Mouse (Mus musculus) MEL (cell line): Measurements from ENCODE around the gene Cldn8. TPM values are rescaled to one million over a fixed set of nuclear protein-coding genes. Genes with fewer than 3 reads are reported as not detected.

ENCODE experiments used
- DNase-seq: peaks from one replicate; pipeline ENCODE4 v3.0.0; 2011; ENCODE audit warnings: low read depth, low spot score
- H3K27ac ChIP-seq: 2 replicates; pipeline ENCODE4 v1.5.1; 2012; ENCODE audit warnings: low read depth, mild to moderate bottlenecking, control low read depth, low read length, moderate library complexity; ENCODE audit not compliant: control insufficient read depth
- H3K27me3 ChIP-seq, 2 experiments: fragments of 150-350 bp in 1 of 2; sonication (generic) in 1 of 2; 2 replicates each; pipeline ENCODE4 v1.6.1; 2012; ENCODE audit warnings: low read length in 2 of 2, mild to moderate bottlenecking in 2 of 2, improper control_type of control experiment in 1 of 2, moderate library complexity in 1 of 2; ENCODE audit not compliant: insufficient read depth in 2 of 2, control insufficient read depth in 1 of 2
- H3K36me3 ChIP-seq, 2 experiments: 2 replicates each; pipeline ENCODE4 v1.6.1; 2012 to 2014; ENCODE audit warnings: low read length in 2 of 2, improper control_type of control experiment in 1 of 2, inconsistent platforms in 1 of 2, mild to moderate bottlenecking in 1 of 2; ENCODE audit not compliant: insufficient read depth in 2 of 2, control insufficient read depth in 1 of 2
- H3K4me1 ChIP-seq, 2 experiments: fragments of 150-350 bp in 1 of 2; sonication (generic) in 1 of 2; 2 replicates each; pipeline ENCODE4 v1.6.1; 2012; ENCODE audit warnings: low read length in 2 of 2, improper control_type of control experiment in 1 of 2, mild to moderate bottlenecking in 1 of 2; ENCODE audit not compliant: insufficient read depth in 2 of 2, control insufficient read depth in 1 of 2
- H3K4me3 ChIP-seq, 2 experiments: fragments of 150-350 bp in 1 of 2; sonication (generic) in 1 of 2; 2 replicates each; pipeline ENCODE4 v1.5.1; 2012; ENCODE audit warnings: low read depth in 2 of 2, low read length in 2 of 2, mild to moderate bottlenecking in 2 of 2, moderate library complexity in 2 of 2, control low read depth in 1 of 2, improper control_type of control experiment in 1 of 2; ENCODE audit not compliant: control insufficient read depth in 1 of 2, insufficient read depth in 1 of 2
- H3K79me2 ChIP-seq: 2 replicates; pipeline ENCODE4 v1.6.1; 2012; ENCODE audit warnings: mild to moderate bottlenecking, low read length, moderate library complexity; ENCODE audit not compliant: control insufficient read depth, poor library complexity, insufficient read depth
- H3K9ac ChIP-seq: 2 replicates; pipeline ENCODE4 v1.6.1; 2012; ENCODE audit warnings: low read depth, mild to moderate bottlenecking, control low read depth, low read length, moderate library complexity; ENCODE audit not compliant: control insufficient read depth, poor library complexity, severe bottlenecking
- H3K9me3 ChIP-seq: fragments of 150-350 bp; sonication (generic); replicated peaks from 2 replicates; pipeline ENCODE4 v1.6.1; 2012; ENCODE audit warnings: mild to moderate bottlenecking, low read length, improper control_type of control experiment, moderate library complexity; ENCODE audit not compliant: insufficient read depth
- BHLHE40 ChIP-seq: IDR thresholded peaks from 2 replicates; pipeline ENCODE4 v1.6.1; 2012; ENCODE audit warnings: low read depth, mild to moderate bottlenecking, inconsistent platforms, low read length, improper control_type of control experiment, borderline replicate concordance
- CHD2 ChIP-seq: IDR thresholded peaks from 2 replicates; pipeline ENCODE4 v1.6.1; 2011; ENCODE audit warnings: low read length, improper control_type of control experiment
- CTCF ChIP-seq, 3 experiments: IDR thresholded peaks in 2 of 3; conservative IDR thresholded peaks in 1 of 3; 2 replicates each; pipeline ENCODE4 v1.5.1; 2011 to 2012; ENCODE audit warnings: low read length in 3 of 3, low read depth in 2 of 3, mild to moderate bottlenecking in 2 of 3, improper control_type of control experiment in 1 of 3, inconsistent platforms in 1 of 3, mixed read lengths in 1 of 3, moderate library complexity in 1 of 3; ENCODE audit not compliant: control insufficient read depth in 1 of 3, insufficient read depth in 1 of 3, poor library complexity in 1 of 3, severe bottlenecking in 1 of 3
- E2F4 ChIP-seq: IDR thresholded peaks from 2 replicates; pipeline ENCODE4 v1.6.1; 2011; ENCODE audit warnings: low read depth, low read length, improper control_type of control experiment, borderline replicate concordance
- ELF1 ChIP-seq: IDR thresholded peaks from 2 replicates; pipeline ENCODE4 v1.6.1; 2014; ENCODE audit warnings: low read depth, mild to moderate bottlenecking, inconsistent platforms, low read length, improper control_type of control experiment, moderate library complexity
- EP300 ChIP-seq, 2 experiments: IDR thresholded peaks; 2 replicates each; pipeline ENCODE4 v1.6.1; 2011; ENCODE audit warnings: improper control_type of control experiment in 2 of 2, low read length in 2 of 2, low read depth in 1 of 2, mild to moderate bottlenecking in 1 of 2
- ETS1 ChIP-seq: IDR thresholded peaks from 2 replicates; pipeline ENCODE4 v1.6.1; 2012; ENCODE audit warnings: low read depth, mild to moderate bottlenecking, inconsistent platforms, low read length, improper control_type of control experiment, moderate library complexity
- MAX ChIP-seq: IDR thresholded peaks from 2 replicates; pipeline ENCODE4 v1.6.1; 2011; ENCODE audit warnings: low read length, improper control_type of control experiment
- MYC ChIP-seq: IDR thresholded peaks from 2 replicates; pipeline ENCODE4 v1.6.1; 2011; ENCODE audit warnings: low read depth, mild to moderate bottlenecking, low read length, improper control_type of control experiment, moderate library complexity
- NELFE ChIP-seq: IDR thresholded peaks from 2 replicates; pipeline ENCODE4 v1.6.1; 2011; ENCODE audit warnings: low read depth, low read length, improper control_type of control experiment
- NRF1 ChIP-seq: IDR thresholded peaks from 2 replicates; pipeline ENCODE4 v1.6.1; 2014; ENCODE audit warnings: low read depth, mild to moderate bottlenecking, inconsistent platforms, low read length, improper control_type of control experiment, moderate library complexity; ENCODE audit not compliant: poor library complexity, insufficient read depth, severe bottlenecking
- SMC3 ChIP-seq: IDR thresholded peaks from 2 replicates; pipeline ENCODE4 v1.6.1; 2011; ENCODE audit warnings: low read depth, low read length, improper control_type of control experiment
- TBP ChIP-seq: IDR thresholded peaks from 2 replicates; pipeline ENCODE4 v1.8.0; 2011; ENCODE audit warnings: low read depth, low read length, improper control_type of control experiment
- UBTF ChIP-seq: IDR thresholded peaks from 2 replicates; pipeline ENCODE4 v1.6.1; 2012; ENCODE audit warnings: low read depth, mild to moderate bottlenecking, inconsistent platforms, low read length, improper control_type of control experiment, moderate library complexity, borderline replicate concordance; ENCODE audit not compliant: insufficient read depth
- USF1 ChIP-seq: IDR thresholded peaks from 2 replicates; pipeline ENCODE4 v1.6.1; 2014; ENCODE audit warnings: low read depth, mild to moderate bottlenecking, inconsistent platforms, low read length, improper control_type of control experiment, moderate library complexity
- ZC3H11A ChIP-seq: IDR thresholded peaks from 2 replicates; pipeline ENCODE4 v1.6.1; 2012; ENCODE audit warnings: low read depth, mild to moderate bottlenecking, inconsistent platforms, low read length, improper control_type of control experiment
- ZKSCAN1 ChIP-seq: IDR thresholded peaks from 2 replicates; pipeline ENCODE4 v1.6.1; 2012; ENCODE audit warnings: low read depth, mild to moderate bottlenecking, inconsistent platforms, low read length, improper control_type of control experiment, moderate library complexity
- ZNF384 ChIP-seq: IDR thresholded peaks from 2 replicates; pipeline ENCODE4 v1.6.1; 2012; ENCODE audit warnings: low read depth, mild to moderate bottlenecking, inconsistent platforms, low read length, improper control_type of control experiment
- polyA plus RNA-seq, 2 experiments: library from polyadenylated mRNA; stranded (reverse) in 1 of 2; unstranded in 1 of 2; fragments of >175 nt in 1 of 2; fragments of >200 nt in 1 of 2; gene quantifications; 2 replicates each; pipeline versions ENCODE4 v1.2.1 to v1.2.4; 2012; ENCODE audit warnings: low replicate concordance in 2 of 2, low read depth in 1 of 2; ENCODE audit not compliant: insufficient read length in 2 of 2, insufficient read depth in 1 of 2, missing spikeins in 1 of 2
- total RNA-seq: library from RNA; depleted of rRNA; stranded (reverse); fragments of 300-350 nt; gene quantifications from 2 replicates; pipeline ENCODE4 v1.2.3, GENCODE M21; 2012

Gene Cldn8
- total and polyA plus RNA-seq, 3 experiments: not detected

- Histone ChIP-seq H3K9me3 (no peaks in the 10 kb centered on the region), H3K27me3 (no peaks in the 10 kb centered on the region), H3K9ac (no peak within 1 kb of the TSS), H3K36me3 (no peaks in the 10 kb centered on the region), H3K27ac (no peak within 1 kb of the TSS), H3K4me3 (no peak within 1 kb of the TSS), H3K4me1 (no peaks in the 10 kb centered on the region), H3K79me2 (no peaks in the 10 kb centered on the region)
- TF ChIP-seq MAX: no peak
- TF ChIP-seq EP300 (IDR thresholded peaks at IDR 0.05; ENCODE audit: low read depth in 1 of 2, low read length in 2 of 2): no peak
- no peak for TF ChIP-seq ELF1
- no peak for TF ChIP-seq ZNF384
- no peak for TF ChIP-seq UBTF
- TF ChIP-seq NRF1: no peak
- no peak for TF ChIP-seq NELFE
- no peak for TF ChIP-seq CHD2
- no peak for TF ChIP-seq MYC
- no peak for TF ChIP-seq CTCF (IDR thresholded peaks at IDR 0.05 in 2 of 3, conservative IDR thresholded peaks at IDR 0.05 in 1 of 3; ENCODE audit: control insufficient read depth in 1 of 3, insufficient read depth in 1 of 3, low read depth in 2 of 3, low read length in 3 of 3, poor library complexity in 1 of 3, severe bottlenecking in 1 of 3)
- DNase-seq: no peak
These were observed 48.9 kb upstream of the Cldn8 start, which contains the start of gene Krtap24-1 for GRCm38 (mm10) chr16:88611922-88612321. Gene Krtap24-1 (minus strand): TSS chr16:88612279.

GRCm38 (mm10) chr16:88604570-88604969 is 41.6 kb upstream of the Cldn8 start:
- H3K79me2 ChIP-seq: no peaks in the 10 kb centered on the region
- no peaks in the 10 kb centered on the region for H3K9me3 ChIP-seq
- H3K36me3 ChIP-seq: no peaks in the 10 kb centered on the region
- DNase-seq: no peak
- no peak overlapping the region for H3K4me3 ChIP-seq
- no peaks in the 10 kb centered on the region for H3K4me1 ChIP-seq
- H3K9ac ChIP-seq: no peak overlapping the region
- no peak overlapping the region for H3K27ac ChIP-seq
- TF ChIP-seq BHLHE40: no peak
- TF ChIP-seq TBP: no peak
- no peak for TF ChIP-seq ZC3H11A
- no peaks in the 10 kb centered on the region for H3K27me3 ChIP-seq

- Histone ChIP-seq H3K9me3 (no peaks in the 10 kb centered on the region), H3K4me3 (no peak overlapping the region), H3K36me3 (no peaks in the 10 kb centered on the region), H3K27me3 (no peaks in the 10 kb centered on the region), H3K79me2 (no peaks in the 10 kb centered on the region), H3K27ac (no peak overlapping the region), H3K4me1 (no peaks in the 10 kb centered on the region), H3K9ac (no peak overlapping the region)
- TF ChIP-seq ZKSCAN1 (no peak), USF1 (no peak), SMC3 (no peak), E2F4 (no peak), TBP (no peak), ETS1 (no peak), ZNF384 (no peak)
- no peak for DNase-seq
These were observed 39.5 kb upstream of the Cldn8 start for GRCm38 (mm10) chr16:88602464-88602863.
